Mouse (Mus musculus) erythroblast, embryonic 14.5 days (primary cell): ENCODE data around the gene Fn1.

ENCODE experiments used
- GATA1 ChIP-seq: IDR thresholded peaks from 2 replicates; pipeline ENCODE4 v1.6.1; 2012; ENCODE audit warnings: low read length, inconsistent platforms, mixed read lengths
- TAL1 ChIP-seq: IDR thresholded peaks from 3 replicates; pipeline ENCODE4 v1.6.1; 2012; ENCODE audit warnings: low read length, inconsistent platforms, mixed read lengths

- no peak for TF ChIP-seq GATA1
- no peak for TF ChIP-seq TAL1
Measured at GRCm38 (mm10) chr1:71656309-71656708, 3.3 kb upstream of the Fn1 start.
